Mouse (Mus musculus) kidney, embryonic 15.5 days (tissue): ENCODE results near the gene Myl6. TPM values are rescaled to one million over a fixed set of nuclear protein-coding genes. Genes with fewer than 3 reads are reported as not detected.

Experiments
- ATAC-seq: fragments of 200-750 bp; cut with Nextera tagmentation; replicated peaks from 2 replicates; pipeline ENCODE4 v1.8.0; 2017; ENCODE audit warnings: moderate TSS enrichment; ENCODE audit not compliant: low FRiP score
- H3K27ac ChIP-seq: fragments of 300-500 bp; sonication (generic); 2 replicates; pipeline ENCODE4 v1.5.1; 2015; ENCODE audit warnings: mild to moderate bottlenecking, inconsistent platforms
- H3K27me3 ChIP-seq: fragments of 300-500 bp; sonication (generic); 2 replicates; pipeline ENCODE4 v1.6.1; 2015; ENCODE audit warnings: inconsistent platforms
- H3K36me3 ChIP-seq: fragments of 300-500 bp; sonication (generic); 2 replicates; pipeline ENCODE4 v1.6.1; 2015; ENCODE audit warnings: inconsistent platforms
- H3K4me1 ChIP-seq: fragments of 300-500 bp; sonication (generic); 2 replicates; pipeline ENCODE4 v1.6.1; 2015; ENCODE audit warnings: inconsistent platforms
- H3K4me2 ChIP-seq: fragments of 300-500 bp; sonication (generic); 2 replicates; pipeline ENCODE4 v1.6.1; 2015; ENCODE audit warnings: moderate library complexity, mild to moderate bottlenecking, inconsistent platforms
- H3K4me3 ChIP-seq: fragments of 300-500 bp; sonication (generic); replicated peaks from 2 replicates; pipeline ENCODE4 v1.5.1; 2015; ENCODE audit warnings: mild to moderate bottlenecking, inconsistent platforms
- H3K9ac ChIP-seq: fragments of 300-500 bp; sonication (generic); 2 replicates; pipeline ENCODE4 v1.6.1; 2015; ENCODE audit warnings: mild to moderate bottlenecking, inconsistent platforms
- H3K9me3 ChIP-seq: fragments of 300-500 bp; sonication (generic); replicated peaks from 2 replicates; pipeline ENCODE4 v1.6.1; 2016; ENCODE audit warnings: inconsistent platforms
- WGBS: fragments of 180-500 bp; shearing (Covaris S2); methylation state at CpG from one replicate; pipeline ENCODE4 v1.1.7; 2015; ENCODE audit warnings: mixed read lengths; 5-methylcytosine and 5-hydroxymethylcytosine counted together
- polyA plus RNA-seq: library from polyadenylated mRNA; unstranded; fragments of >200 nt; fragmentation: Nextera tagmentation; extraction: Ambion mirVana; gene quantifications from 2 replicates; pipeline ENCODE4 v1.2.1, GENCODE M21; 2015

The Myl6 gene
- polyA plus RNA-seq, 1 experiment from 2014 or later: 1,259 TPM

DNA sequence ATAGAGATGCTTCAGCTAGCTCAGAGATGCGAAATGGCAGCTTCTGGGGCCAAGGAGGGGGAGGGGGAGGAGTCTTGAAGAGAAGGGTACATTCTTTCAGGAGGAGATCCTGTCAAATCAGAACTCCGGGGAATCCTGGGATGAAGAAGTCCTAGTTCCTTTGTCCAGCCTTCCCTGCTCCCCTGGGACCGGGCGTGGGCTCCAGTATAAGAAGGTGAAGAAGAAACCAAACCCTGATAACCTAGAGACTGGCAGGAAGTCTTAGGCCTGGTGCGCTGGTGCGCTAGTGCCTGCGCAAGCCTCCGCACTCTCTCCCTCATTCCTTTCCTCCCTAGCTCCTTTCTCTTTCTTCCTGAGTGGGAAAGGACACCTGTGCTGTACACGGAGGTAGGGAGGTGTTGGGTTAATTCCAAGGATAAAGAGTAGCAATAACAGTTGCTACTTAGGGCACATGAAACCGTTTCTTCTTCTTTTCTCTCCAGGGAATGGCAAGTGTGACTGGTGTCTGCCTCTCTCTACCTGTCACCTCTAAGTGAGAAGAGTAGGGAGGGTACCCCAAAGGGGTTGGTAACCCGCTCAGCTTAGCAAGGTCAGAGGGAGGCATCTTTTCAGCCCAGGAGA lies 30.3 kb upstream of the Myl6 start:
- peaks cover 18% of the 10 kb centered on the region for H3K4me1 ChIP-seq
- H3K4me3 ChIP-seq: peak overlapping the region; percentile 90
- peaks cover 17% of the 10 kb centered on the region for H3K27me3 ChIP-seq
- peak overlapping the region; percentile 100 for H3K4me2 ChIP-seq
- H3K9ac ChIP-seq: peak overlapping the region; percentile 77
- no peak for ATAC-seq
- H3K27ac ChIP-seq: no peak overlapping the region
- 19% methylated on average over 11 of the region's 11 CpGs for whole genome bisulfite sequencing
- H3K36me3 ChIP-seq: peaks cover 27% of the 10 kb centered on the region
- no peaks in the 10 kb centered on the region for H3K9me3 ChIP-seq

DNA sequence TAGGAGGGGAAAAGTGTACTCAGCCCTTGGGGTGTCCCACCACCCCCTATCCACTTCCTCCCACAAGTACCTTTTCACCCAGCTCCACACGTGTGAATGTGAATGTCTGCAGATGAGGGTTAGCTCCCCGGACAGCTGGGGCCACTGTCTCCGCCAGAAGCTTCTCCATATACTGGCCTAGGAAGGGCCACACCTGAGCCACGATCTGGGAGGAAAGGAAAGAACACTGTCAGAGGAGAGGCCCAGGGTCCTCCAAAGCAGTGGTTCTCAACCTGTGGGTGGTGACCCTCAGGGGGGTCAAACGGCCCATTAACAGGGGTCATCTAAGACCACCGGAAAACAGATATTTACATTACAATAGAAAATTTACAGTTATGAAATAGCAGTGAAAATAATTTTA lies 28.4 kb upstream of the Myl6 start:
- Histone ChIP-seq H3K9me3 (no peaks in the 10 kb centered on the region), H3K9ac (no peak overlapping the region), H3K4me1 (peaks cover 27% of the 10 kb centered on the region), H3K4me3 (no peak overlapping the region), H3K27ac (no peak overlapping the region), H3K27me3 (peaks cover 12% of the 10 kb centered on the region), H3K36me3 (peaks cover 34% of the 10 kb centered on the region), H3K4me2 (no peak overlapping the region)
- 73% methylated on average over 6 of the region's 6 CpGs for WGBS
- ATAC-seq: no peak

- H3K36me3 ChIP-seq: peaks cover 35% of the 10 kb centered on the region
- ATAC-seq: no peak
Measured at GRCm38 (mm10) chr10:128520591-128520990, 26.6 kb upstream of the Myl6 start.

DNA sequence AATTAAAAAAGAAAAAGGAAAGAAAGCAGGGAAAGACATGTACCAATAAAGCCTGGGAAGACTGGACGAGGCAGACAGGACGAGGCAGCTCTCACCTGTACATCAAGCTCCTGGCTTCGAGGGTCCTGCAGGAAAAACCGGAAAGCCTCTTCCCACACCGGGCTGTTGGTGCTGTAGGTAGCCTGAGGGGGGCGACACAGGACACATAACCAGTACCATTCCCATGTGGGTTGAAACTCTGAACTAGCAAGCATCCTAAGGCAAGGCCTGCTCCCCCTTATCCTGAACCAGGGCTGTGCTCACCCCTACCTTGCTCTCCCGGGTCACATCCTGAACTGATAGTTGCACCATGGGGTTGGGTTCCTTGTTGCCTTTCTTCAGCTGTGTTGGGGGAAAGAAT lies 24.9 kb upstream of the Myl6 start:
- WGBS: 80% methylated on average over 7 of the region's 7 CpGs
- Histone ChIP-seq H3K27me3 (peaks cover 23% of the 10 kb centered on the region), H3K4me3 (no peak overlapping the region), H3K27ac (no peak overlapping the region), H3K4me1 (peaks cover 24% of the 10 kb centered on the region), H3K9ac (no peak overlapping the region), H3K36me3 (peaks cover 43% of the 10 kb centered on the region), H3K9me3 (no peaks in the 10 kb centered on the region), H3K4me2 (no peak overlapping the region)
- no peak for ATAC-seq

More at GRCm38 (mm10) chr10:128520591-128520990, 26.6 kb upstream of the Myl6 start:
- Histone ChIP-seq H3K27ac (no peak overlapping the region), H3K4me3 (no peak overlapping the region), H3K4me2 (no peak overlapping the region), H3K9ac (no peak overlapping the region), H3K9me3 (no peaks in the 10 kb centered on the region), H3K27me3 (peaks cover 25% of the 10 kb centered on the region), H3K4me1 (peaks cover 35% of the 10 kb centered on the region)
- 89% methylated on average over 16 of the region's 16 CpGs for WGBS

- no peak overlapping the region for H3K27ac ChIP-seq
- no peak overlapping the region for H3K4me3 ChIP-seq
- ATAC-seq: no peak
- no peak overlapping the region for H3K9ac ChIP-seq
- peaks cover 15% of the 10 kb centered on the region for H3K27me3 ChIP-seq
- peaks cover 49% of the 10 kb centered on the region for H3K36me3 ChIP-seq
- 31% methylated on average over 6 of the region's 6 CpGs for WGBS
- H3K9me3 ChIP-seq: no peaks in the 10 kb centered on the region
- H3K4me1 ChIP-seq: peaks cover 23% of the 10 kb centered on the region
- H3K4me2 ChIP-seq: no peak overlapping the region; the same call in 1 of the 2 replicates
Measured at GRCm38 (mm10) chr10:128516677-128517076, 22.7 kb upstream of the Myl6 start.

- Histone ChIP-seq H3K4me2 (peak overlapping the region; percentile 48), H3K4me3 (0 out of 2 replicates have a peak overlapping the region, but pooled peaks have one; percentile 6), H3K9me3 (no peaks in the 10 kb centered on the region), H3K4me1 (peaks cover 23% of the 10 kb centered on the region), H3K9ac (no peak overlapping the region), H3K36me3 (peaks cover 51% of the 10 kb centered on the region), H3K27ac (no peak overlapping the region), H3K27me3 (peaks cover 15% of the 10 kb centered on the region)
- 21% methylated on average over 20 of the region's 20 CpGs for WGBS
- ATAC-seq: peak; percentile 34; the same call in 1 of the 2 replicates
Measured at GRCm38 (mm10) chr10:128516029-128516428, 22.1 kb upstream of the Myl6 start.

DNA sequence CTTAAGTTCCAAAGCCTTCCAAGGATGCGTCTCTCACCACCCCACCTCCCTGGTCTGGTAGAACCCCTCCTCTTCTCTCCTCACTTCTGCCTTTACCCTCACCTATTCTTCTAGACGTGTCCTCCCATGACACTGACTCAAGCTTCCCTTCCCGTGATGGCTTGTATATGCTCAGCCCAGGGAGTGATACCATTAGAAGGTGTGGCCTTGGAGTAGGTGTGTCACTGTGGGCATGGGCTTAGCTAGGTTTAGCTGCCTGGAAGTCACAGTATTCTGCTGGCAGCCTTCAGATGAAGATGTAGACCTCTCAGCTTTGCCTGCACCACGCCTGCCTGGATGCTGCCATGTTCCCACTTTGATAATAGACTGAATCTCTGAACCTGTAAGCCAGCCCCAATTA lies 21.1 kb upstream of the Myl6 start:
- Histone ChIP-seq H3K9me3 (no peaks in the 10 kb centered on the region), H3K36me3 (peaks cover 45% of the 10 kb centered on the region), H3K9ac (no peak overlapping the region), H3K4me2 (no peak overlapping the region), H3K4me3 (no peak overlapping the region), H3K27me3 (peaks cover 15% of the 10 kb centered on the region), H3K27ac (no peak overlapping the region), H3K4me1 (peaks cover 23% of the 10 kb centered on the region)
- 93% methylated on average over 4 of the region's 4 CpGs for WGBS
- ATAC-seq: no peak

DNA sequence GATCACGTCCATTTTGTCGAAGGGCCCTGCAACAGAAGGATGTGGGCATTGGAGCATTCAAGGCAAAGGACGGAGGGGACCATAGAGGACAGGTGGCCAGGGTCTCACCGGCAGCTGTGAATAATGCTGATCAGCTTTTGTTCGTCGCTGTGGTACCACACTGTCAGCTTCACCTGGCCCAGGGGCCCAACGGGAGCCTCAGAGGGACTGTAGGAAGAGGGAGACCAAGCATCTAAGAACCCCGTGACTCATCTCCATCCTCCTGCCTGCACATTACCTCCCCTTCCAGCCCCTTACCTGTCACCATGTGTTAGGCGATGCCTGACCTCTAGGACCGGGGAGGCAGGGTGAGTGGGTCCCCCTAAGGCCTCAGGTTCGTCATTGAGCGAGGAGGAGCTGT lies 17.8 kb upstream of the Myl6 start:
- H3K4me3 ChIP-seq: no peak overlapping the region
- no peak overlapping the region for H3K4me2 ChIP-seq
- no peak overlapping the region for H3K9ac ChIP-seq
- peaks cover 14% of the 10 kb centered on the region for H3K27me3 ChIP-seq
- WGBS: 86% methylated on average over 12 of the region's 12 CpGs
- H3K27ac ChIP-seq: no peak overlapping the region
- no peak for ATAC-seq
- peaks cover 35% of the 10 kb centered on the region for H3K36me3 ChIP-seq
- H3K9me3 ChIP-seq: no peaks in the 10 kb centered on the region
- peaks cover 9% of the 10 kb centered on the region for H3K4me1 ChIP-seq

DNA sequence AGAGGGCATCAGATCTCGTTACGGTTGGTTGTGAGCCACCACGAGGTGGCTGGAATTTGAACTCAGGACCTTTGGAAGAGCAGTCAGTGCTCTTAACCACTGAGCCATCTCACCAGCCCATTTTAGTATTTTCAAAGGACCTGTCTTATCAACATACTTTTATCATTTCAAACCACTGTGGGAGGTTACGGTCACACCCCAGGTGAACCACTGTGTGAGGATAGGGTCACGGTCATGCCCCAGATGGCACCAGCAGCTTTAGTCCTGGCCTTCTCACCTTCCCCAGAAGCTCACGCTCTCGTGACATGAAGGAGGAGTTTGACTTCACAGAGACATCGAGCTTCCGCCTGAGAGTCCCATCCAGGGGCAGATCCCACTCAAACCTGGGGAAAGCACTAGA lies 17.2 kb upstream of the Myl6 start:
- Histone ChIP-seq H3K4me1 (peaks cover 4% of the 10 kb centered on the region; the same call in 1 of the 2 replicates), H3K27ac (no peak overlapping the region), H3K36me3 (peaks cover 35% of the 10 kb centered on the region), H3K4me3 (no peak overlapping the region), H3K27me3 (peaks cover 8% of the 10 kb centered on the region), H3K9ac (no peak overlapping the region), H3K4me2 (no peak overlapping the region), H3K9me3 (no peaks in the 10 kb centered on the region)
- ATAC-seq: no peak
- 80% methylated on average over 9 of the region's 9 CpGs for WGBS

- WGBS: 85% methylated on average over 11 of the region's 11 CpGs
- ATAC-seq: no peak
- no peak overlapping the region for H3K27ac ChIP-seq
- H3K27me3 ChIP-seq: no peaks in the 10 kb centered on the region
- H3K36me3 ChIP-seq: peaks cover 31% of the 10 kb centered on the region
- 0 out of 2 replicates have a peak, but pooled peaks cover under 1% of the 10 kb centered on the region for H3K4me1 ChIP-seq
- H3K4me2 ChIP-seq: no peak overlapping the region
- no peak overlapping the region for H3K9ac ChIP-seq
- H3K9me3 ChIP-seq: no peaks in the 10 kb centered on the region
- H3K4me3 ChIP-seq: no peak overlapping the region
Measured at GRCm38 (mm10) chr10:128510301-128510700, 16.4 kb upstream of the Myl6 start.

DNA sequence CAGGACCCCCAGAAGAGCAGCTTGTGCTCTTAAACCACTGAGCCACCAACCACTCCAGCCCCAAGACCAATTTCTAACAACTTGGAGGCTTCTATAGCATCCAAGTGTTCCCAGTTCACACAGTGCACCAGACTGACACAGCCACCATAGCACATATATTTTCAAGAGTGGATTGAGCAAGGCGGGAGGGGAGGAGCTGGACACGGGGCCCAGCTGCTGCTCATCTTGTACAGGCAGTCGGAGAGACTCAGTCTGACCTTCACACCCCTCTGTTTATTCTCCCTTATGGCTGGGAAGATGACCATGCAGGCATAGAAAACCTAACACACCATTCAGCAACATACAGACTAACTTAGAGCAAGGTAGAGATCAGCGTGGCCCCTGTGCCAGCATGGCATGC lies 15.9 kb upstream of the Myl6 start:
- WGBS: 63% methylated on average over 4 of the region's 4 CpGs
- ATAC-seq: no peak
- H3K9ac ChIP-seq: no peak overlapping the region
- no peak overlapping the region for H3K4me2 ChIP-seq
- H3K36me3 ChIP-seq: peaks cover 27% of the 10 kb centered on the region
- H3K4me3 ChIP-seq: no peak overlapping the region
- no peaks in the 10 kb centered on the region for H3K27me3 ChIP-seq
- H3K4me1 ChIP-seq: peaks cover 4% of the 10 kb centered on the region; the same call in 1 of the 2 replicates
- no peaks in the 10 kb centered on the region for H3K9me3 ChIP-seq
- H3K27ac ChIP-seq: no peak overlapping the region

DNA sequence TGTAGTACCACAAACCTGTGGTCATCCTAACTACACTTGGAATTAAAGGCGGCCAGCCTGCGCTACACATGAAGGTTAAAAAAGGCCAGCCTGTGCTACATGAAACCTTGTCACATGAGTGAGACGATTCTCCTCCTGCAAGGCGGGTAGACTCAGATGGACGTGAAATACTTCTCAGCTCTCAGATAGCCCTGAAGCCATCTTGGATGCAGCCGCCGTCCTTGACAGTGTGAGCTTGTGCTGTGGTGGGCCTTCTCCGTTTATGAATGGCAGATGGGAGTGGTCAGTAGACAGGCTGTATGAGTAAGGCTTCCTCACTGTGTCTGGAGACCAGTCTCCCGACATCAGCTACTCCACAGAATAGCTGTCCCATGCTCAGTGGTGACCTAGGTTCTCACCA lies 15.3 kb upstream of the Myl6 start:
- no peaks in the 10 kb centered on the region for H3K9me3 ChIP-seq
- no peak overlapping the region for H3K9ac ChIP-seq
- WGBS: 86% methylated on average over 9 of the region's 9 CpGs
- H3K4me3 ChIP-seq: no peak overlapping the region
- H3K4me1 ChIP-seq: peaks cover 9% of the 10 kb centered on the region; the same call in 1 of the 2 replicates
- peaks cover 26% of the 10 kb centered on the region for H3K36me3 ChIP-seq
- no peak overlapping the region for H3K4me2 ChIP-seq
- H3K27me3 ChIP-seq: no peaks in the 10 kb centered on the region
- ATAC-seq: no peak
- H3K27ac ChIP-seq: no peak overlapping the region

GRCm38 (mm10) chr10:128508260-128508659 lies 14.3 kb upstream of the Myl6 start:
- no peak for ATAC-seq
- H3K4me1 ChIP-seq: peaks cover 9% of the 10 kb centered on the region; the same call in 1 of the 2 replicates
- H3K9ac ChIP-seq: no peak overlapping the region
- H3K36me3 ChIP-seq: peaks cover 22% of the 10 kb centered on the region
- no peaks in the 10 kb centered on the region for H3K27me3 ChIP-seq
- H3K4me3 ChIP-seq: no peak overlapping the region
- H3K27ac ChIP-seq: no peak overlapping the region
- 77% methylated on average over 9 of the region's 9 CpGs for WGBS
- H3K9me3 ChIP-seq: no peaks in the 10 kb centered on the region
- no peak overlapping the region for H3K4me2 ChIP-seq
